Mouse (Mus musculus): ENCODE measurements around the gene Olfr972. TPM values are rescaled to one million over a fixed set of nuclear protein-coding genes. Genes with fewer than 3 reads are reported as not detected.

Gene Olfr972
- not detected for total RNA-seq (2023)

DNA sequence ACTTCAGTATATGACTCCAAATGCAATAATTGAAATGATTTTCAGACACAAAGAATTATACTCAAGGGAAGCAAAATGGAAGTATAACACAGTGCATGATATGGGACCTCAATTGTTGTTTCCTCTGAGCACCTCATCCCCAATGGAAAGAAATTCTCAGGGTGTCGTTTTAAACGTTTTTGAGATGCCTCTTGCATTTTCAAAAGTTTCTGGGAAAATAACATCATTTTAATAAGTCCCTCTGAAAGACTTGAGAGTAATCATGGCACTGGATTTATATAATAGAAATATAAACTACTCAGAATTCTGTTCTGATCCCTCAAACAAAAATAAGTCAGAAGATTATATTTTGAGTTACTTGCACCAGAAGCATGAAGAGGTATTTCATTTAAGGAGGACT is at the start of gene Olfr972:
TSS of gene Olfr972 (plus strand) at position 301 of the 400 bp plus-strand sequence.

DNA sequence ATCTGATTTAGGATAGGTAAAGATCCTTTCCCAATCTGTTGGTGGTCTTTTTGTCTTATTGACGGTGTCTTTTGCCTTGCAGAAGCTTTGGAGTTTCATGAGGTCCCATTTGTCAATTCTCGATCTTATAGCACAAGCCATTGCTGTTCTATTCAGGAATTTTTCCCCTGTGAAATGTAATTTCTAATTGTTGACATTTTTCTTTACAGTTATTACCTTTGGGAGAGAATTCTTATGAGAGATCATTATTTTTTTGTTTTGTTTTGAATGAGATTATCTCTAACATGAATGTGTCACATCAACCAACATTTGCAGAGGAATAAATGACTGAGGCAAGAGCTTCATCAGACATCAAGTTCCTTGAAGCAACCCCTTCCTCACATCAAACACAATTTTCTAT is 29.6 kb upstream of the Olfr972 start, which contains the start of gene Olfr971:
TSS of gene Olfr971 (plus strand) at position 301 of the 400 bp plus-strand sequence.

DNA sequence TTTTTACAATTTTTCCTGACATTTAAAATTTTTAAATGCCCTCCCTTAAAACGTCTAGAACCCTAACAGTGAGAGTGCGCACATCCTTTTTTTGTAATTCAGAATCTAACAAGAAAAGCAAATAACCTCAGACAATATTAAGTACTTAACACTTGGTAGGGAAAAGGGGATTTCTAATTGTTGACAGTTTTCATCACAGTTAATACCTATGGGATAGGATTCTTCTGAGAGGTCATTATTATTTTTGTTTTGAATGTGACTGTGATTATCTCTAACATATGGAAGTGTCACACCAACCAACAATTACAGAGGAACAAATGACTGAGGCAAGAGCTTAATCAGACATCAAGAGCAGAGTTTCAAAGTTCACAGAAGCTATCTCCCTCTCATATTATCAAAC is 40.8 kb downstream of the Olfr972 start, which contains the start of gene Olfr229:
TSS of gene Olfr229 (plus strand) at position 301 of the 400 bp plus-strand sequence.

Other genes starting within 250 kb of the Olfr972 start
- gene Olfr960, start 245.0 kb upstream of the Olfr972 start, total RNA-seq (2023): not detected
- not detected for gene Olfr961, start 221.3 kb upstream of the Olfr972 start, total RNA-seq (2023)
- gene Olfr963, start 199.2 kb upstream of the Olfr972 start, total RNA-seq (2023): not detected
- not detected for gene Olfr149, start 159.3 kb upstream of the Olfr972 start, total RNA-seq (2023)
- not detected for gene Olfr965, start 155.1 kb upstream of the Olfr972 start, total RNA-seq (2023)
- not detected for gene Olfr150, start 135.4 kb upstream of the Olfr972 start, total RNA-seq (2023)
- gene Olfr967, start 120.2 kb upstream of the Olfr972 start, total RNA-seq (2023): not detected
- not detected for gene Olfr968, start 83.2 kb upstream of the Olfr972 start, total RNA-seq (2023)
- not detected for gene Olfr969, start 75.5 kb upstream of the Olfr972 start, total RNA-seq (2023)
- not detected for gene Olfr970, start 57.6 kb upstream of the Olfr972 start, total RNA-seq (2023)
- not detected for gene Olfr971, start 29.5 kb upstream of the Olfr972 start, total RNA-seq (2023)
- gene Olfr229, start 40.9 kb downstream of the Olfr972 start, total RNA-seq (2023): under 1 TPM in 1 of 2 experiments, not detected in 1; 0.40 TPM
- gene Olfr974, start 71.1 kb downstream of the Olfr972 start, total RNA-seq (2023): not detected
- not detected for gene Olfr975, start 85.6 kb downstream of the Olfr972 start, total RNA-seq (2023)
- not detected for gene Olfr976, start 94.7 kb downstream of the Olfr972 start, total RNA-seq (2023)
- not detected for gene Olfr978, start 125.7 kb downstream of the Olfr972 start, total RNA-seq (2023)
- not detected for gene Olfr979, start 137.0 kb downstream of the Olfr972 start, total RNA-seq (2023)
- gene Olfr980, start 143.2 kb downstream of the Olfr972 start, total RNA-seq (2023): not detected
- gene Olfr981, start 155.0 kb downstream of the Olfr972 start, total RNA-seq (2023): not detected
- not detected for gene Olfr982, start 207.4 kb downstream of the Olfr972 start, total RNA-seq (2023)
- gene Olfr983, start 227.2 kb downstream of the Olfr972 start, total RNA-seq (2023): not detected
- under 1 TPM in 1 of 2 experiments, not detected in 1; 0.07 TPM for gene Olfr984, start 247.8 kb downstream of the Olfr972 start, total RNA-seq (2023)